Mouse (Mus musculus) spleen, adult 2 months (tissue): ENCODE results near the gene Pi4ka. TPM values are rescaled to one million over a fixed set of nuclear protein-coding genes. Genes with fewer than 3 reads are reported as not detected.

Experiments
- DNase-seq, 2 experiments: peaks; one replicate each; pipeline versions ENCODE4 v3.0.0 to v3.0.0-alpha.2; 2012 to 2021; ENCODE audit warnings: low spot score in 2 of 2, low read depth in 1 of 2
- H3K27ac ChIP-seq: fragments of 200-500 bp; 2 replicates; pipeline ENCODE4 v1.5.1; 2012; ENCODE audit warnings: low read length, inconsistent platforms; ENCODE audit not compliant: insufficient read depth
- H3K27me3 ChIP-seq: fragments of 200-500 bp; 2 replicates; pipeline ENCODE4 v1.6.1; 2012; ENCODE audit warnings: mild to moderate bottlenecking, moderate library complexity, low read length, inconsistent platforms; ENCODE audit not compliant: control insufficient read depth, insufficient read depth
- H3K36me3 ChIP-seq: fragments of 200-500 bp; 2 replicates; pipeline ENCODE4 v1.6.1; 2012; ENCODE audit warnings: mild to moderate bottlenecking, low read length, inconsistent platforms; ENCODE audit not compliant: control insufficient read depth, insufficient read depth
- H3K4me1 ChIP-seq: fragments of 200-500 bp; 2 replicates; pipeline ENCODE4 v1.6.1; 2011; ENCODE audit warnings: inconsistent platforms; ENCODE audit not compliant: control insufficient read depth, insufficient read depth, insufficient read length
- H3K4me3 ChIP-seq: fragments of 200-500 bp; 2 replicates; pipeline ENCODE4 v1.5.1; 2011; ENCODE audit warnings: mild to moderate bottlenecking, inconsistent platforms; ENCODE audit not compliant: insufficient read depth, insufficient read length; ENCODE audit errors: extremely low read depth
- CTCF ChIP-seq: fragments of 200-500 bp; IDR thresholded peaks from 2 replicates; pipeline ENCODE4 v1.5.1; 2011; ENCODE audit warnings: mild to moderate bottlenecking, inconsistent platforms; ENCODE audit not compliant: insufficient read depth, insufficient read length, insufficient replicate concordance; ENCODE audit errors: extremely low read depth
- POLR2A ChIP-seq: fragments of 200-500 bp; IDR thresholded peaks from 2 replicates; pipeline ENCODE4 v1.6.1; 2011; ENCODE audit warnings: low read depth, low read length, inconsistent platforms
- whole genome bisulfite sequencing: fragments of 180-500 bp; shearing (Covaris S2); methylation state at CpG from one replicate; pipeline ENCODE4 v1.1.7; 2018; 5-methylcytosine and 5-hydroxymethylcytosine counted together
- polyA plus RNA-seq: library from polyadenylated mRNA; depleted of rRNA; stranded (reverse); fragments of >200 nt; gene quantifications from 2 replicates; pipeline ENCODE4 v1.2.3, GENCODE M21; 2012

The Pi4ka gene
- polyA plus RNA-seq, 1 experiment = 53.5 TPM

DNA sequence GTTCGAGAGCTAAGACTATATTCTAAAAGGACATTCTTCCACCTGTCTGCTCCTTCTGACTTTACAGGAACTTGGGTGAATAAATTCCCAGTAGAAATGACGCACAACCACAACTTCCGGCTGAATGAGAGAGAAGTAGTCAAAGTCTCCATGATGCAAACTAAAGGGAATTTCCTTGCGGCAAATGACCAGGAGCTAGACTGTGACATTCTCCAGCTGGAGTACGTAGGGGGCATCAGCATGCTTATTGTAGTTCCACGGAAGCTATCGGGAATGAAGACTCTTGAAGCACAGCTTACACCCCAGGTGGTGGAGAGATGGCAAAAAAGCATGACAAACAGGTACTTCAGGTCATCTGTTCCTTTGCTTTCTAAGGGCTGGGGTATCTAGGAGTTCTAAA is 66.4 kb downstream of the Pi4ka start:
- no peak for DNase-seq
- Histone ChIP-seq H3K27me3 (no peaks in the 10 kb centered on the region), H3K4me1 (no peaks in the 10 kb centered on the region), H3K4me3 (no peak overlapping the region), H3K36me3 (peaks cover 9% of the 10 kb centered on the region), H3K27ac (no peak overlapping the region)
- TF ChIP-seq CTCF = no peak
- no peak for TF ChIP-seq POLR2A
- WGBS = 92% methylated on average over 7 of the region's 7 CpGs

DNA sequence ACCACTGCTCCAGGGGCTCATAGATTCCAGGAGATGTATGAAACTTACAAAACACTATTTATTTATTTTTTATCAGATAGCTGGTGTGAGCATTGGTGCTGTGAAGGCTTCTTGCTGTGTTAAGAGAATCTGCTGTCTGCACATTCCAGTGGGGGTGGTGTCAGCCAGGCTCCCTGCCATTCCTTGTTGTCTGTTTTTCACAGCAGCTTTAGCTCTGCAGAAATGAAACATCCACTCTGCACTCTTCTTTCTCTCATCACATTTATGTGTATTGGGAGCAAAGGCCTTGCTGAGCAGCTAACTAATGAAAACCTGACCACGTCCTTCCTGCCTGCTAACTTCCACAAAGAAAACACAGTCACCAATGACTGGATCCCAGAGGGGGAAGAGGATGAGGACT is 70.0 kb downstream of the Pi4ka start:
- peaks cover 6% of the 10 kb centered on the region for H3K36me3 ChIP-seq

GRCm38 (mm10) chr16:17334574-17334973 is 71.5 kb downstream of the Pi4ka start:
- peaks cover 6% of the 10 kb centered on the region for H3K36me3 ChIP-seq
- TF ChIP-seq CTCF (no peak), POLR2A (no peak)
- DNase-seq = no peak
- H3K4me1 ChIP-seq = no peaks in the 10 kb centered on the region
- no peak overlapping the region for H3K27ac ChIP-seq
- H3K27me3 ChIP-seq = no peaks in the 10 kb centered on the region
- H3K4me3 ChIP-seq = no peak overlapping the region

More for the DNA sequence above, 70.0 kb downstream of the Pi4ka start:
- no peaks in the 10 kb centered on the region for H3K27me3 ChIP-seq
- TF ChIP-seq POLR2A = no peak
- no peak for TF ChIP-seq CTCF
- no peaks in the 10 kb centered on the region for H3K4me1 ChIP-seq
- no peak overlapping the region for H3K27ac ChIP-seq
- 68% methylated on average over 1 of the region's 1 CpGs for WGBS
- DNase-seq = no peak
- no peak overlapping the region for H3K4me3 ChIP-seq

- TF ChIP-seq POLR2A (no peak), CTCF (no peak)
- H3K4me3 ChIP-seq = no peak overlapping the region
- no peaks in the 10 kb centered on the region for H3K27me3 ChIP-seq
- WGBS = 94% methylated on average over 5 of the region's 5 CpGs
- DNase-seq = no peak
- H3K4me1 ChIP-seq = no peaks in the 10 kb centered on the region
- no peak overlapping the region for H3K27ac ChIP-seq
- H3K36me3 ChIP-seq = peaks cover 3% of the 10 kb centered on the region; the same call in 1 of the 2 replicates
Measured at GRCm38 (mm10) chr16:17331855-17332254, 74.3 kb downstream of the Pi4ka start.

DNA sequence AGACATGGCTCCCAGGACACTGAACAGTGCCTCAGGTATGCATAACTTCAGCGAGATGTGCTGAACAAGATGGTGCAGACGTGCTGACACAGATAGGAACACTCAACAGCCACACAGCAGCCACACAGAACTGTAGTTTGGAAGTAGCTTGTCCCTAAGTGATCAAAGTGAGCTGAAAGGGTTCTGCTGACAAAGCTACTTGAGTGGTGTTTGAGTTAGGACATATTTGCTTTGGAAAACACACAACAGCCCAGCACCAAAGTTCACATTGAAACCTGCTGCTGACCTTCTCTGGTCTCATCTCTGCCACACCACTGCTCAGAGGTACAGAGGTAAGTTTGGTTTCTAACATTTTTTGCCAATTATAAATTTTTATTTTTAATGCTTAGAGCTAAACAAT is 75.0 kb downstream of the Pi4ka start, which contains the start of gene Serpind1:
TSS of gene Serpind1 (plus strand) at position 256 of the 400 bp plus-strand sequence.
- 87% methylated on average over 2 of the region's 2 CpGs for WGBS
- H3K27me3 ChIP-seq = no peaks in the 10 kb centered on the region
- no peak within 1 kb of the TSS for H3K27ac ChIP-seq
- H3K36me3 ChIP-seq = peaks cover 2% of the 10 kb centered on the region; the same call in 1 of the 2 replicates
- DNase-seq = no peak
- no peak within 1 kb of the TSS for H3K4me3 ChIP-seq
- TF ChIP-seq POLR2A (no peak), CTCF (no peak)
- no peaks in the 10 kb centered on the region for H3K4me1 ChIP-seq

GRCm38 (mm10) chr16:17329848-17330570 is 76.1 kb downstream of the Pi4ka start:
- no peak overlapping the region for H3K27ac ChIP-seq
- TF ChIP-seq CTCF (no peak), POLR2A (no peak)
- 100% methylated on average over 1 of the region's 1 CpGs for WGBS

GRCm38 (mm10) chr16:17326064-17326463 is 80.0 kb downstream of the Pi4ka start:
- H3K36me3 ChIP-seq = peaks cover 17% of the 10 kb centered on the region
- DNase-seq = no peak
- no peaks in the 10 kb centered on the region; the same call in 1 of the 2 replicates for H3K4me1 ChIP-seq
- H3K27ac ChIP-seq = no peak overlapping the region
- no peak overlapping the region for H3K4me3 ChIP-seq
- 99% methylated on average over 2 of the region's 2 CpGs for WGBS
- H3K27me3 ChIP-seq = no peaks in the 10 kb centered on the region
- no peak for TF ChIP-seq CTCF
- no peak for TF ChIP-seq POLR2A

More at GRCm38 (mm10) chr16:17329848-17330570, 76.1 kb downstream of the Pi4ka start:
- Histone ChIP-seq H3K36me3 (peaks cover 4% of the 10 kb centered on the region), H3K4me3 (no peak overlapping the region), H3K4me1 (no peaks in the 10 kb centered on the region), H3K27me3 (no peaks in the 10 kb centered on the region)
- DNase-seq = no peak
